Mouse (Mus musculus): ENCODE measurements around the gene Prkag2. TPM values are rescaled to one million over a fixed set of nuclear protein-coding genes. Genes with fewer than 3 reads are reported as not detected.

The Prkag2 gene
- total and polyA plus RNA-seq, 3 experiments = not detected

DNA sequence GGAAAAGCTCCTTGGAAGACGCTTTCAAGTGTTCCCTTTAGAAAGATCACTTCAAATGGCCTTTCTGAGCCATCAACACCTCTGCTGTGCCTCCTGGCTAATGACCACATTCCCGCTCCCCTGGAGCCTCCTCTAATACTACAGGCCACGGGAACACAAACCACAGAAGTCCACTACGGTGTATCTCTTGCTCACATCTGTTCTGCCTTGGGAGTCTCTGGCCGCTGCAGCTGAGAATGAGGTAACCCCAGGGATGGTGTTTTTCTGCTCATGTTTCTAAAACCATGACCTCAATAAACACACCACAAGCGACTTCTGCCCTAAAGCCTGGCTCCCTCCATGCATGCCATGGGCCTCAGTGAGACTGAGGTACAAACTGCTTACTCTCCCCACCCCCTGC, 227.2 kb downstream of the Prkag2 start:
- Histone ChIP-seq H3K4me3 (ENCODE audit: low read depth, low read length) (no peak overlapping the region), H3K27me3 (ENCODE audit: insufficient read depth, low read length) (peaks cover 19% of the 10 kb centered on the region), H3K36me3 (replicated peaks) (no peaks in the 10 kb centered on the region), H3K4me1 (ENCODE audit: insufficient read depth, low read depth, low read length) (no peaks in the 10 kb centered on the region), H3K9me3 (replicated peaks) (no peaks in the 10 kb centered on the region)
- TF ChIP-seq CTCF (IDR thresholded peaks at IDR 0.05; ENCODE audit: low read depth, low read length) (no peak), GATA1 (IDR thresholded peaks at IDR 0.05; ENCODE audit: borderline replicate concordance, low read length) (no peak), GATA2 (IDR thresholded peaks at IDR 0.05; ENCODE audit: borderline replicate concordance, low read depth, low read length) (no peak), POLR2AphosphoS5 (IDR thresholded peaks at IDR 0.05; ENCODE audit: insufficient replicate concordance, low read depth, low read length) (no peak), TAL1 (conservative IDR thresholded peaks at IDR 0.05; ENCODE audit: low read depth, low read length) (no peak)
- ATAC-seq (ENCODE audit: extremely low read depth, insufficient number of reproducible peaks, low FRiP score, poor library complexity, severe bottlenecking) (no peak), DNase-seq (ENCODE audit: low spot score) (no peak)

DNA sequence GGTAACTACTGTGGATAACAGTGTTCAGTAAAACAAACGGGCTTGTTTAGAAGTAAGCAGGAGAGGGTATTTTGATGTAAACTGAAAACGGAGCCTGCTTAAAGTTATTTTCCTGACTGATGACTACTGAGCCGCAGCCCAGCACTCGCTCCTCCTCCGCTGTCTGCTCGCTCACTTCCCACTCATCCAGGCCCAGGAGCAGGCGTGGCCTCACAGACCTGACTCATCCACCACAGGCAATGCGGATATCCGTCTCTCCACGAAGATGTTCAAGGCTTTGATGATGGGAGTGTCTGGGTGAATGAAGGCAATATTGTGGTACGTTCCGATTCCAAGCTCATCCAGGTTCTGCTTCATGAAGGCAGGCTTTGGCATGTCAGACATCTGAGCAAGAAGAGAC, 229.2 kb downstream of the Prkag2 start:
- DNase-seq (ENCODE audit: low spot score) (no peak), ATAC-seq (ENCODE audit: extremely low read depth, insufficient number of reproducible peaks, low FRiP score, poor library complexity, severe bottlenecking) (no peak)
- Histone ChIP-seq H3K9me3 (replicated peaks) (no peaks in the 10 kb centered on the region), H3K36me3 (replicated peaks) (no peaks in the 10 kb centered on the region), H3K4me3 (ENCODE audit: low read depth, low read length) (no peak overlapping the region), H3K27me3 (ENCODE audit: insufficient read depth, low read length) (peaks cover 19% of the 10 kb centered on the region), H3K4me1 (ENCODE audit: insufficient read depth, low read depth, low read length) (no peaks in the 10 kb centered on the region)
- no peak for TF ChIP-seq CTCF (IDR thresholded peaks at IDR 0.05; ENCODE audit: low read depth, low read length)
- TF ChIP-seq POLR2AphosphoS5 (IDR thresholded peaks at IDR 0.05; ENCODE audit: insufficient replicate concordance, low read depth, low read length) = no peak
- TF ChIP-seq GATA2 (IDR thresholded peaks at IDR 0.05; ENCODE audit: borderline replicate concordance, low read depth, low read length) = no peak
- TF ChIP-seq TAL1 (conservative IDR thresholded peaks at IDR 0.05; ENCODE audit: low read depth, low read length) = no peak
- TF ChIP-seq GATA1 (IDR thresholded peaks at IDR 0.05; ENCODE audit: borderline replicate concordance, low read length) = no peak

DNA sequence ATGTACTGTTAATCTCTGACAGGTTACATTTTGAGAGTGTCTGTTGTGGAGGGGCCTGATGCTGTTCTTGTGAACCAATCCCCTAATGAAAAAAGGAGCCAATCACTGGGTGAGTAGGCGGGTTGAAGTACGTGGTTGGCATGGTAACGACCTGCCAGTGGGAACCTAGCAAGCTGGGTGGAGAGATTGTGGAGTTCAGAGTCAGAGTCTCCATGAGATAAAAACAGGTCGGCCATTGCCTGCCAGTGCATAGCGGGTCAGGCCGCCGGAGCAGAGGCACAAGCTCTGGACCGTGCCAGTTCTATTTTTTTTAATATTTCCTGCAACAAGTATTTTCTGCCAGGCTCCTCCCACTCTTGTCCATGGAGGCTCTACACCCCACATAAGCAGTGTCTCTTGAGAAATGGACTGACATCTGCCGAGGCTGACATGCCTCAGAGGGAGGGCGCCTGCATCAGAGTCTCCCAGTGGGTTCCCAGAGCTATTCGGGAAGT, 230.6 kb downstream of the Prkag2 start:
- no peaks in the 10 kb centered on the region for H3K4me1 ChIP-seq (ENCODE audit: insufficient read depth, low read depth, low read length)
- TF ChIP-seq TAL1 (conservative IDR thresholded peaks at IDR 0.05; ENCODE audit: low read depth, low read length) (no peak), POLR2AphosphoS5 (IDR thresholded peaks at IDR 0.05; ENCODE audit: insufficient replicate concordance, low read depth, low read length) (no peak), GATA2 (IDR thresholded peaks at IDR 0.05; ENCODE audit: borderline replicate concordance, low read depth, low read length) (no peak), CTCF (IDR thresholded peaks at IDR 0.05; ENCODE audit: low read depth, low read length) (no peak), GATA1 (IDR thresholded peaks at IDR 0.05; ENCODE audit: borderline replicate concordance, low read length) (no peak)
- DNase-seq (ENCODE audit: low spot score) = no peak
- H3K9me3 ChIP-seq (replicated peaks) = no peaks in the 10 kb centered on the region
- no peak overlapping the region for H3K4me3 ChIP-seq (ENCODE audit: low read depth, low read length)
- ATAC-seq (ENCODE audit: extremely low read depth, insufficient number of reproducible peaks, low FRiP score, poor library complexity, severe bottlenecking) = no peak
- peaks cover 19% of the 10 kb centered on the region for H3K27me3 ChIP-seq (ENCODE audit: insufficient read depth, low read length)
- no peaks in the 10 kb centered on the region for H3K36me3 ChIP-seq (replicated peaks)

DNA sequence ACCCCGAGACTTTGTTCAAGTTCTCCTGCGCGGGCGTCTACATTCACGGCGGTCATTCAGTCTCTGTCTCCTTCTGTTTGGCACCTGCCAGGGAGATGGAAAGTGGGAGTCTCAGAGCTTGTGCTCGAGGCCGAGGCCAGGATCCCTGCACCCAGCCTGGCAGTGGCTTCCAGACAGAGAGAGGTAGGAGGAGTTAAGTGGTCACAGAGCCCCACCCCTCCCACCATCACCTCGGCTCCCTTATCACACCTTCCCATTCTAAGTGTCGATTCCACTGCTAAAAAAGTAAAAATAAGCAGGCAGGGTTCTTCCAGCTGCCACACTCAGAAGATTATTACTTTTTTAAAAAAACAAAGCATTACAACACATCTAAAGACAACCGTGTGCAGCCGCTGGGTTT, 236.6 kb downstream of the Prkag2 start:
- Histone ChIP-seq H3K27me3 (ENCODE audit: insufficient read depth, low read length) (peaks cover 6% of the 10 kb centered on the region), H3K4me3 (ENCODE audit: low read depth, low read length) (no peak overlapping the region), H3K36me3 (replicated peaks) (no peaks in the 10 kb centered on the region), H3K9me3 (replicated peaks) (no peaks in the 10 kb centered on the region), H3K4me1 (ENCODE audit: insufficient read depth, low read depth, low read length) (no peaks in the 10 kb centered on the region)
- DNase-seq (ENCODE audit: low spot score) (no peak), ATAC-seq (ENCODE audit: extremely low read depth, insufficient number of reproducible peaks, low FRiP score, poor library complexity, severe bottlenecking) (no peak)
- no peak for TF ChIP-seq TAL1 (conservative IDR thresholded peaks at IDR 0.05; ENCODE audit: low read depth, low read length)
- no peak for TF ChIP-seq CTCF (IDR thresholded peaks at IDR 0.05; ENCODE audit: low read depth, low read length)
- no peak for TF ChIP-seq GATA1 (IDR thresholded peaks at IDR 0.05; ENCODE audit: borderline replicate concordance, low read length)
- no peak for TF ChIP-seq POLR2AphosphoS5 (IDR thresholded peaks at IDR 0.05; ENCODE audit: insufficient replicate concordance, low read depth, low read length)
- TF ChIP-seq GATA2 (IDR thresholded peaks at IDR 0.05; ENCODE audit: borderline replicate concordance, low read depth, low read length) = no peak

DNA sequence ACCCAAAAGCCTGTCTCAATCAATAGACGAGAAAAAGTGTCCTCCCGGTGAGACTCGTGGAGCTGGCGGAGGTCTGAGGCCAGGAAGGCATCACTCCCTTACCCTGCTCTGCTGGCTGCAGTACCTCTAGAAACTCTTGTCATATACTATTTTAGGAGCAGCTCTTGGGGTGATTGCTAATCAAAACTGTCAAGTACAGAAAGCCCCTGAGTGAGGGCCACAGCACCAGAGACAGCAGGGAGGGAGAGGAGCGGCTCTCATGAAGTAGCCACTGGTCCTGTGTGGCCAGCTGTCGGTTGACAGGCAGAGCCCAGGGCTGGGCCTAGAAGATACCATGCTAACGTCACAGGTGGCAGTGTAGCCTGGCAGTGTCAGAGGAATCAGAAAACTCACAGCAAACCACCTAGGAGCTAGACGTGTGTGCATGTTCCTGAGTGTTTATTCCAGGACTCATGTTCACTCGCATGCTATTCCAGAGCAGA, 239.0 kb downstream of the Prkag2 start:
- DNase-seq (ENCODE audit: low spot score) (no peak), ATAC-seq (ENCODE audit: extremely low read depth, insufficient number of reproducible peaks, low FRiP score, poor library complexity, severe bottlenecking) (no peak)
- Histone ChIP-seq H3K9me3 (replicated peaks) (no peaks in the 10 kb centered on the region), H3K4me3 (ENCODE audit: low read depth, low read length) (no peak overlapping the region), H3K4me1 (ENCODE audit: insufficient read depth, low read depth, low read length) (no peaks in the 10 kb centered on the region), H3K27me3 (ENCODE audit: insufficient read depth, low read length) (peaks cover 6% of the 10 kb centered on the region), H3K36me3 (replicated peaks) (no peaks in the 10 kb centered on the region)
- TF ChIP-seq GATA2 (IDR thresholded peaks at IDR 0.05; ENCODE audit: borderline replicate concordance, low read depth, low read length) = no peak
- TF ChIP-seq POLR2AphosphoS5 (IDR thresholded peaks at IDR 0.05; ENCODE audit: insufficient replicate concordance, low read depth, low read length) = no peak
- no peak for TF ChIP-seq CTCF (IDR thresholded peaks at IDR 0.05; ENCODE audit: low read depth, low read length)

DNA sequence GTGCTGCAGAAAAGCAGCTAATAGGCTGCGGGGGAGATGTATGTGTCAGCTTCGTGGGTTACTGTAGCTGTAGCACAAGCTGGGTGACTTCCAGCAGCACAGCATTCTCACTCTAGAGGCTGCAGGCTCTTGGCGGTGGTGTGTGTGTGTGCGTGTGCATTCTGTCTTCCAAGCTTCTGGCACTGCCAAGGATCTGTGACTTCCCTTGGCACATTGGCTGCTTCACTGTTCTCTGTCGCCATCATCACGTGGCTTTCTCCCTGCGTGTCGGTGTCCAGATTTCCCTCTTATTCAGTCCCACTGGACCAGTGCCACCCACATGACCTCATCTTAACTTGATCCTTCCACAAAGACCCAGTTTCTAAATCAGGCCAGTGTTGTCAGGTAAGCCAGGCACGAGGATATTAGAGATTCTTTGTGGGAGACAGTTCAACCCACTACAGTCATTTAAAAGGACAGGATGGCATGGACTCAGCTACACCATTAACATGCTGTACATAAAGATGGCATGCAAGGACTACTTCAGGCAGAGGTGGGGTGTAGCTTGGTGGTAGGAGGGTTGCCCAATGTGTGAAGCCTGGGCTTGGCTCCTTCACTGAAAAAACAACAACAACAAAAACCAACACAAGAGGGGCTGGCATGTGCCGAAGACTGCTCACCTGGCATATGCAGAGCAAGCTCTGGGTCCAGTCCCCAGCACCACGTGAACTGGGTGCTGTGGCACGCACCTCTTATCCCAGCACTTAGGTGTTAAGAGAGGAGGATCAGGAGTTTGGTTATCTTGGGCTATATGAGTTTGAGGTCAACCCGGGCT, 239.6 kb downstream of the Prkag2 start:
- no peak for DNase-seq (ENCODE audit: low spot score)

More for the DNA sequence above, 239.6 kb downstream of the Prkag2 start:
- H3K4me1 ChIP-seq (ENCODE audit: insufficient read depth, low read depth, low read length) = no peaks in the 10 kb centered on the region
- H3K9me3 ChIP-seq (replicated peaks) = no peaks in the 10 kb centered on the region
- no peaks in the 10 kb centered on the region for H3K36me3 ChIP-seq (replicated peaks)
- ATAC-seq (ENCODE audit: extremely low read depth, insufficient number of reproducible peaks, low FRiP score, poor library complexity, severe bottlenecking) = no peak
- peaks cover 6% of the 10 kb centered on the region for H3K27me3 ChIP-seq (ENCODE audit: insufficient read depth, low read length)
- TF ChIP-seq GATA1 (IDR thresholded peaks at IDR 0.05; ENCODE audit: borderline replicate concordance, low read length) = no peak
- TF ChIP-seq TAL1 (conservative IDR thresholded peaks at IDR 0.05; ENCODE audit: low read depth, low read length) = no peak
- TF ChIP-seq CTCF (IDR thresholded peaks at IDR 0.05; ENCODE audit: low read depth, low read length) = no peak
- TF ChIP-seq POLR2AphosphoS5 (IDR thresholded peaks at IDR 0.05; ENCODE audit: insufficient replicate concordance, low read depth, low read length) = no peak
- TF ChIP-seq GATA2 (IDR thresholded peaks at IDR 0.05; ENCODE audit: borderline replicate concordance, low read depth, low read length) = no peak
- H3K4me3 ChIP-seq (ENCODE audit: low read depth, low read length) = no peak overlapping the region

All from G1E (cell line).